Comparison of ENCODE assay signal across 26 mouse cellular contexts in the genomic region with DNA sequence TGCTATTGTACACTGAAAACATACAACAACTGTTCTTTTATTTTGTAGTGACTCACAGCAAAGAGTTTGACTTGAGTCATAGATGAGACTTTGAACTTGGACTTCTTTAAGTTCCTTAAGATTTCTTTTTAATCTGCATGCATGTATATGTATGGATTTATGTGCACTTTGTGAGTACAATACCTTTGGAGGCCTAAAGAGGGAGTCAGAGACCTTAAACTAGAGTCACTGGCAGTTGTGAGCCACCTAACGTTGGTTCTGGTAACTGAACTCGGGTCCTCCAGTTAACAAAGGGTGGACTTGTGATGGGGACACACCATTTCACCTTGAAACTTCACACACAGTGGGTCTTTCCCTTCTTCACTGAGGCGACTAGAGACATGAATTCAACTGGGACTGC.
DNase-seq lines count a peak whose midpoint lies in the region; ATAC-seq and TF ChIP-seq lines count a peak whose summit lies in the region.
"Had no signal": no experiment of that assay in that cellular context is flagged by ENCODE, and none has a peak within 500 bp of the region (broad histone marks: within the 10 kb centered on the region; RNA-seq: fewer than 3 reads in every experiment).

No protein-coding gene starts in this region.

- 97% methylated on average over 3 of the region's 3 CpGs for WGBS in kidney, postnatal 0 days
- WGBS in forebrain, embryonic 10.5 days: 89% methylated on average over 3 of the region's 3 CpGs

- H3K27me3 ChIP-seq in kidney, postnatal 0 days (ENCODE audit: insufficient read depth, low read length): no peaks in the 10 kb centered on the region
- H3K27me3 ChIP-seq in E14TG2a.4 (ENCODE audit: insufficient read depth, low read length): 0 out of 2 replicates have a peak, but pooled peaks cover 6% of the 10 kb centered on the region
- H3K27me3 ChIP-seq in forebrain, embryonic 10.5 days (ENCODE audit: poor library complexity, severe bottlenecking): no peaks in the 10 kb centered on the region
- H3K27me3 ChIP-seq: CH12.LX; embryonic facial prominence, embryonic 13.5 days; embryonic facial prominence, embryonic 15.5 days; forebrain, embryonic 13.5 days; forebrain, embryonic 15.5 days; Patski had no signal

- no peak overlapping the region for H3K4me2 ChIP-seq in kidney, postnatal 0 days (ENCODE audit: low read length)
- H3K4me2 ChIP-seq: embryonic facial prominence, embryonic 13.5 days; embryonic facial prominence, embryonic 15.5 days; forebrain, embryonic 13.5 days; forebrain, embryonic 15.5 days had no signal

- TF ChIP-seq CTCF in kidney, postnatal 0 days (IDR thresholded peaks at IDR 0.05; ENCODE audit: low read depth): peak; percentile 13; the same call in 1 of the 2 replicates
- peak; percentile 61 for TF ChIP-seq CTCF in E14TG2a.4 (conservative IDR thresholded peaks at IDR 0.05; ENCODE audit: low read length)

- ATAC-seq in kidney, postnatal 0 days (replicated peaks; ENCODE audit: low FRiP score, low read depth): no peak
- ATAC-seq: activated CD4-positive, CD25-positive, alpha-beta regulatory T cell, adult 4 months; CD4-positive, CD25-positive, alpha-beta regulatory T cell, adult 4 months; forebrain, embryonic 13.5 days; forebrain, embryonic 15.5 days; forebrain, postnatal 0 days; Patski had no signal

- no peak overlapping the region for H3K27ac ChIP-seq in kidney, postnatal 0 days
- no peak overlapping the region for H3K27ac ChIP-seq in forebrain, embryonic 10.5 days
- H3K27ac ChIP-seq: embryonic facial prominence, embryonic 13.5 days; forebrain, embryonic 13.5 days; forebrain, embryonic 15.5 days had no signal

- H3K4me1 ChIP-seq in kidney, postnatal 0 days (replicated peaks; ENCODE audit: insufficient read depth, low read length): peaks cover 8% of the 10 kb centered on the region
- H3K4me1 ChIP-seq in E14TG2a.4 (replicated peaks; ENCODE audit: low read depth, low read length): peaks cover 14% of the 10 kb centered on the region; the same call in 1 of the 2 replicates
- peaks cover 31% of the 10 kb centered on the region for H3K4me1 ChIP-seq in forebrain, embryonic 10.5 days

- H3K36me3 ChIP-seq in kidney, postnatal 0 days (ENCODE audit: insufficient read depth, low read length): peaks cover 62% of the 10 kb centered on the region
- no peaks in the 10 kb centered on the region; the same call in 1 of the 2 replicates for H3K36me3 ChIP-seq in E14TG2a.4 (ENCODE audit: insufficient read depth, low read length)
- H3K36me3 ChIP-seq in forebrain, embryonic 10.5 days (replicated peaks): peaks cover 100% of the 10 kb centered on the region
- H3K36me3 ChIP-seq: G1E had no signal

- no peaks in the 10 kb centered on the region for H3K9me3 ChIP-seq in kidney, postnatal 0 days (replicated peaks; ENCODE audit: low read length)
- no peaks in the 10 kb centered on the region for H3K9me3 ChIP-seq in E14TG2a.4 (ENCODE audit: low read length)
- peaks cover 9% of the 10 kb centered on the region; the same call in 1 of the 2 replicates for H3K9me3 ChIP-seq in forebrain, embryonic 10.5 days
- H3K9me3 ChIP-seq: embryonic facial prominence, embryonic 13.5 days; embryonic facial prominence, embryonic 15.5 days; forebrain, embryonic 15.5 days; G1E had no signal

- H3K9ac ChIP-seq in kidney, postnatal 0 days (ENCODE audit: low read depth, low read length): no peak overlapping the region
- H3K9ac ChIP-seq: embryonic facial prominence, embryonic 13.5 days; embryonic facial prominence, embryonic 15.5 days; forebrain, embryonic 13.5 days; forebrain, embryonic 15.5 days; forebrain, postnatal 0 days had no signal

- DNase-seq in kidney, postnatal 0 days (ENCODE audit: low spot score): no peak
- DNase-seq in kidney, adult 9 months: no peak
- peak; percentile 72 for DNase-seq in R1 (ENCODE audit: low read depth, low spot score)
- DNase-seq in forebrain, embryonic 10.5 days (ENCODE audit: extremely low spot score, low spot score): no peak
- no peak for DNase-seq in frontal cortex, postnatal 36 days (ENCODE audit: low spot score in 2 of 2)
- DNase-seq: adrenal gland, adult 8-10 months; adrenal gland, postnatal 14 days; adrenal gland, postnatal 36 days; B cell, adult 2 months; cerebellum, adult 18-20 months; cerebellum, adult 8-10 months; cerebellum, postnatal 14 days; cerebellum, postnatal 36 days; embryo, embryonic 11 days; forebrain, postnatal 0 days had no signal

- no peak overlapping the region for H3K4me3 ChIP-seq in kidney, postnatal 0 days (replicated peaks; ENCODE audit: low read depth, low read length)
- no peak overlapping the region for H3K4me3 ChIP-seq in E14TG2a.4 (replicated peaks; ENCODE audit: low read length)
- H3K4me3 ChIP-seq in forebrain, embryonic 10.5 days: no peak overlapping the region
- H3K4me3 ChIP-seq: embryonic facial prominence, embryonic 13.5 days; embryonic facial prominence, embryonic 15.5 days; erythroblast, embryonic 14.5 days; forebrain, embryonic 13.5 days; forebrain, embryonic 15.5 days had no signal
